Mouse (Mus musculus) embryo, embryonic 9.5 days (tissue): ENCODE data around the gene Wnt11.

Experiments
- DNase-seq: peaks from one replicate; pipeline ENCODE4 v3.0.0-alpha.2; 2017; ENCODE audit errors: extremely low spot score

The Wnt11 gene

GRCm38 (mm10) chr7:98828876-98829275 is 6.0 kb upstream of the Wnt11 start:
- peak; percentile 28 for DNase-seq

- no peak for DNase-seq
Observed at GRCm38 (mm10) chr7:98831290-98831689, 3.6 kb upstream of the Wnt11 start.

GRCm38 (mm10) chr7:98835519-98836441 is 868 bp downstream of the Wnt11 start:
- peak; percentile 54 for DNase-seq

- DNase-seq, result peak; percentile 63
Observed at GRCm38 (mm10) chr7:98836646-98837045, 1.7 kb downstream of the Wnt11 start.

- peak; percentile 85 for DNase-seq
Observed at GRCm38 (mm10) chr7:98837901-98838300, 3.0 kb downstream of the Wnt11 start.

- peak; percentile 77 for DNase-seq
Observed at GRCm38 (mm10) chr7:98838729-98839141, 3.8 kb downstream of the Wnt11 start.

- DNase-seq, result no peak
Observed at GRCm38 (mm10) chr7:98839312-98839711, 4.4 kb downstream of the Wnt11 start.

GRCm38 (mm10) chr7:98840771-98841170 is 5.9 kb downstream of the Wnt11 start:
- no peak for DNase-seq

GRCm38 (mm10) chr7:98841802-98842201 is 6.9 kb downstream of the Wnt11 start:
- DNase-seq, result peak; percentile 39

GRCm38 (mm10) chr7:98842997-98843396 is 8.1 kb downstream of the Wnt11 start:
- DNase-seq, result no peak

- DNase-seq, result no peak
Observed at GRCm38 (mm10) chr7:98843649-98844048, 8.7 kb downstream of the Wnt11 start.

- no peak for DNase-seq
Observed at GRCm38 (mm10) chr7:98848899-98849640, 14.2 kb downstream of the Wnt11 start.

- no peak for DNase-seq
Observed at GRCm38 (mm10) chr7:98850388-98850787, 15.5 kb downstream of the Wnt11 start.

- no peak for DNase-seq
Observed at GRCm38 (mm10) chr7:98851220-98851619, 16.3 kb downstream of the Wnt11 start.

GRCm38 (mm10) chr7:98852950-98853650 is 18.2 kb downstream of the Wnt11 start:
- no peak for DNase-seq

GRCm38 (mm10) chr7:98853806-98854205 is 18.9 kb downstream of the Wnt11 start:
- DNase-seq, result no peak

GRCm38 (mm10) chr7:98855388-98855787 is 20.5 kb downstream of the Wnt11 start:
- no peak for DNase-seq

GRCm38 (mm10) chr7:98856128-98856527 is 21.2 kb downstream of the Wnt11 start:
- DNase-seq, result no peak

GRCm38 (mm10) chr7:98857094-98857493 is 22.2 kb downstream of the Wnt11 start:
- no peak for DNase-seq

GRCm38 (mm10) chr7:98861002-98861401 is 26.1 kb downstream of the Wnt11 start:
- DNase-seq, result no peak

- DNase-seq, result no peak
Observed at GRCm38 (mm10) chr7:98862994-98863393, 28.1 kb downstream of the Wnt11 start.
